Mouse (Mus musculus) lung, adult 2 months (tissue): ENCODE measurements around the gene Coq10b. TPM values are rescaled to one million over a fixed set of nuclear protein-coding genes. Genes with fewer than 3 reads are reported as not detected.

Experiments used
- DNase-seq: peaks from one replicate; pipeline ENCODE4 v3.0.0; 2022
- H3K4me1 ChIP-seq: fragments of 200-500 bp; 2 replicates; pipeline ENCODE4 v1.6.1; 2011; ENCODE audit warnings: low read length; ENCODE audit not compliant: control insufficient read depth, insufficient read depth
- H3K4me3 ChIP-seq: fragments of 200-500 bp; replicated peaks from 2 replicates; pipeline ENCODE3; 2011; ENCODE audit warnings: low read depth, mild to moderate bottlenecking, control low read depth, low read length; ENCODE audit errors: extremely low read depth
- CTCF ChIP-seq: fragments of 200-500 bp; IDR thresholded peaks from 2 replicates; pipeline ENCODE4 v1.5.1; 2011; ENCODE audit warnings: mild to moderate bottlenecking, low read length, control low read depth; ENCODE audit not compliant: insufficient read depth
- POLR2A ChIP-seq: fragments of 200-500 bp; IDR thresholded peaks from 2 replicates; pipeline ENCODE4 v1.6.1; 2011; ENCODE audit warnings: low read depth, mild to moderate bottlenecking, control low read depth, low read length, borderline replicate concordance; ENCODE audit errors: extremely low read depth
- WGBS: fragments of 180-500 bp; shearing (Covaris S2); methylation state at CpG from one replicate; pipeline ENCODE4 v1.1.7; 2018; 5-methylcytosine and 5-hydroxymethylcytosine counted together
- polyA plus RNA-seq: library from polyadenylated mRNA; depleted of rRNA; stranded (reverse); fragments of >200 nt; gene quantifications from 2 replicates; pipeline ENCODE4 v1.2.3, GENCODE M21; 2012; rRNA removed

The Coq10b gene
- polyA plus RNA-seq, 1 experiment = 8.7 TPM

- DNase-seq = no peak
- H3K4me3 ChIP-seq = no peak overlapping the region
- WGBS = 62% methylated on average over 1 of the region's 1 CpGs
- TF ChIP-seq POLR2A (no peak), CTCF (no peak)
- peaks cover 3% of the 10 kb centered on the region for H3K4me1 ChIP-seq
These were observed 39.9 kb downstream of the Coq10b start for GRCm38 (mm10) chr1:55092469-55092868.

DNA sequence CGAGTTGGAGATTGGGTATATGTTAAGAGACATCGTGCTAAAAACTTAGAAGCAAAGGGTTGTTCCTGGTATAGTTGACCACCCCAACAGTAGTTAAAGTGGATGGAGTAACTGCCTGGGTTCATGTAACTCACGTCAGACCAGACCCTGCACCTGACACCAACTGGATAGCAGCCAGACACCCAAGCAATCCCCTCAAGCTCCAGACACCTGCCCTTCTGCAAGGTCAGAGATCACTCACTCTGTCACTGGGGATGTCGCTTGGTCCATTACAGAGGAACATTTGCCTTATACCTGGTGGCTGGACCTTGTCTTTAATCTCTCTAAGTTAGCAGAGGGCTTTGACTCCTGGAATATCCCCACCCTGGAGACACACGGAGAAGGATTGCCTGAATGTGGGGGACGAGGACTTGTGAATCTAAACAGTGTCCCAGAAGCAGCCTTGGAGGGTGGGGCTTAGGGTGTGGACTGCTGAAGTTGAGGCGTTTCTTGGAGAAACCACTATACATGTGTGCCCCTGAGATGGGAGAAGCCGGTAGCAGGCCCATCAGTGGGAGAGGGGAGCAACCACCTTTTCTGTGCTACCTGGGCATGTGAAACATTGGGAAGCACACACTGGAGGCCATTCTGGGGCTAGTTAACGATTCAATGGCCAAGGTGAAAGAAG lies 54.5 kb downstream of the Coq10b start:
- TF ChIP-seq CTCF = no peak
- TF ChIP-seq POLR2A = no peak
- WGBS = 88% methylated on average over 9 of the region's 9 CpGs
- H3K4me3 ChIP-seq = no peak overlapping the region
- DNase-seq = no peak
- no peaks in the 10 kb centered on the region for H3K4me1 ChIP-seq

- Histone ChIP-seq H3K4me1 (no peaks in the 10 kb centered on the region), H3K4me3 (no peak overlapping the region)
- TF ChIP-seq POLR2A (no peak), CTCF (no peak)
- WGBS = 86% methylated on average over 1 of the region's 1 CpGs
- no peak for DNase-seq
These were observed 55.1 kb downstream of the Coq10b start for GRCm38 (mm10) chr1:55107644-55108043.

GRCm38 (mm10) chr1:55108473-55108872 lies 55.9 kb downstream of the Coq10b start:
- H3K4me3 ChIP-seq = no peak overlapping the region
- H3K4me1 ChIP-seq = no peaks in the 10 kb centered on the region
- TF ChIP-seq CTCF = no peak
- no peak for TF ChIP-seq POLR2A
- 30% methylated on average over 2 of the region's 2 CpGs for WGBS
- DNase-seq = no peak

- no peaks in the 10 kb centered on the region for H3K4me1 ChIP-seq
- no peak overlapping the region for H3K4me3 ChIP-seq
- WGBS = 93% methylated on average over 4 of the region's 4 CpGs
- TF ChIP-seq CTCF = no peak
- TF ChIP-seq POLR2A = no peak
- DNase-seq = no peak
These were observed 56.6 kb downstream of the Coq10b start for GRCm38 (mm10) chr1:55109066-55109766.

Other genes with a start within 250 kb of the Coq10b start
- gene Ankrd44, start 126.4 kb upstream of the Coq10b start, polyA plus RNA-seq = 39.0 and 67.3 TPM in 2 replicates
- 27.3 and 50.8 TPM in 2 replicates for gene Sf3b1, start 25.3 kb upstream of the Coq10b start, polyA plus RNA-seq
- gene Hspe1, start 35.4 kb downstream of the Coq10b start, polyA plus RNA-seq = 10.8 and 13.1 TPM in 2 replicates
- 12.2 and 19.2 TPM in 2 replicates for gene Hspd1, start 35.5 kb downstream of the Coq10b start, polyA plus RNA-seq
- 7.0 and 11.1 TPM in 2 replicates for gene Mob4, start 78.5 kb downstream of the Coq10b start, polyA plus RNA-seq
- gene Rftn2, start 174.0 kb downstream of the Coq10b start, polyA plus RNA-seq = 6.1 and 10.9 TPM in 2 replicates
- gene Mars2, start 184.4 kb downstream of the Coq10b start, polyA plus RNA-seq = 1.4 and 1.5 TPM in 2 replicates